10 mouse cellular contexts compared by ENCODE assay signal in the genomic region with DNA sequence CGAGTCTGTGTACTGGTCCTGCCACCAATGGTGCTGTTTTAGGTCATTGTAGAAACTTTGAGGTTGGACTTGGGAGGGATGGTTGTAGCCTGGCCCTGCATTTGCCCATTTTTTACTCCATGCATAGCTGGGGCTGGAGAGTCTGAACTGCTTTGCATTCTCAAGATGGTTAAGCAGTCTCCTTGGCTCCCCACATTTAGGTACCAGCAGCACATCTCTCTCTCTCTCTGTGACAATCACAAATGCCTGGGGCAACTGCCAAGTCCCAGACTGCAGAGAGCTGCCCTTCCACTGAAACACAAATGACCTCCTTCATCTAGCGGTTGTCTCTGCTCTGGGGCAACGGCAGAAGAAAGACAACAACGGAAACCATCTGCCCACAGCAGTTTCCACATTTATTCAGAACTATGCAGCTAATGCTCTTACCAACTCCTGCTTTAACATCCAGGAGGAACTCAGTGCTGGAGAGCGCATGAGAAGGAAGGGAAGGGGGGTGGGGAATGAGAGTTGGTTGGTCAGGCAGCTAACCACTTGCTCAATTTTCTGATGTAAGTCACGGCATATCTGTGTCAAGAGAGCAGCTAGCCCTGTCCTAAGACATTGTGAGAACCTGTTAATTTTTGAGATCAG.
A peak's percentile ranks its signal among the peaks of the same experiment; 100 is the strongest.
DNase-seq lines count a peak whose midpoint lies in the region; ATAC-seq and TF ChIP-seq lines count a peak whose summit lies in the region.
"Had no signal": no experiment of that assay in that cellular context is flagged by ENCODE, and none has a peak within 500 bp of the region (broad histone marks: within the 10 kb centered on the region; RNA-seq: fewer than 3 reads in every experiment).

No protein-coding gene starts in this region.

- H3K36me3 ChIP-seq in midbrain, postnatal 0 days (ENCODE audit: insufficient read depth, low read length): no peaks in the 10 kb centered on the region

- H3K9me3 ChIP-seq in midbrain, postnatal 0 days (ENCODE audit: low read length): no peaks in the 10 kb centered on the region

- H3K27me3 ChIP-seq in midbrain, postnatal 0 days (ENCODE audit: insufficient read depth, low read length): no peaks in the 10 kb centered on the region

- no peaks in the 10 kb centered on the region for H3K4me1 ChIP-seq in midbrain, postnatal 0 days (ENCODE audit: insufficient read depth, low read length)

- no peak overlapping the region for H3K27ac ChIP-seq in midbrain, postnatal 0 days (ENCODE audit: low read depth, low read length)

- H3K9ac ChIP-seq in midbrain, postnatal 0 days (replicated peaks; ENCODE audit: low read length, poor library complexity, severe bottlenecking): no peak overlapping the region

- TF ChIP-seq CTCF in midbrain, postnatal 0 days (IDR thresholded peaks at IDR 0.05): no peak

- no peak overlapping the region for H3K4me3 ChIP-seq in midbrain, postnatal 0 days (ENCODE audit: low read depth, low read length)

- DNase-seq in frontal cortex, postnatal 14 days (ENCODE audit: low spot score in 2 of 2): no peak
- peak; percentile 3 for DNase-seq in lung, postnatal 10 days
- DNase-seq in lung, postnatal 36 days: no peak
- DNase-seq in cerebellum, adult 9-10 months: peak; percentile 36
- DNase-seq in midbrain, postnatal 0 days (ENCODE audit: low spot score): peak; percentile 47
- DNase-seq in natural killer cell, adult 2 months (ENCODE audit: low spot score in 2 of 2): no peak
- no peak for DNase-seq in spleen, postnatal 10 days (ENCODE audit: low spot score in 2 of 2)
- DNase-seq: B cell, adult 2 months had no signal

- ATAC-seq in frontal cortex, adult (ENCODE audit: low TSS enrichment): peak; percentile 31; the same call in 1 of the 2 replicates
- no peak for ATAC-seq in midbrain, postnatal 0 days (ENCODE audit: low FRiP score)
- ATAC-seq: intestine, postnatal 0 days had no signal

- WGBS in midbrain, postnatal 0 days: 50% methylated on average over 6 of the region's 6 CpGs

- no peak overlapping the region for H3K4me2 ChIP-seq in midbrain, postnatal 0 days (ENCODE audit: low read depth, low read length, poor library complexity, severe bottlenecking)

Comparison
In these comparisons a context has a peak if more than half of its experiments do, and no peak if none do; other contexts are left out.
1. DNase-seq: peak in lung, postnatal 10 days (single experiment), cerebellum, adult 9-10 months (single experiment) and midbrain, postnatal 0 days (single experiment); none in frontal cortex, postnatal 14 days (0 of 2), lung, postnatal 36 days (single experiment), natural killer cell, adult 2 months (0 of 2) and spleen, postnatal 10 days (0 of 2).